Mouse (Mus musculus): ENCODE results near the gene Pfkp. TPM values are rescaled to one million over a fixed set of nuclear protein-coding genes. Genes with fewer than 3 reads are reported as not detected.

The Pfkp gene
- 225 and 240 TPM in 2 replicates for polyA plus RNA-seq (2012; rRNA removed)

GRCm38 (mm10) chr13:6648669-6649233 is at the start of gene Pfkp:
Gene Pfkp (minus strand): TSS chr13:6648777.
- TF ChIP-seq POLR2A (IDR thresholded peaks at IDR 0.05; ENCODE audit: extremely low read depth, insufficient read depth, low read length) (peak; percentile 96), CTCF (IDR thresholded peaks at IDR 0.05; ENCODE audit: extremely low read depth, insufficient read depth, low read length) (no peak)
- H3K27ac ChIP-seq (ENCODE audit: insufficient read depth, low read length), result peak within 1 kb of the TSS; percentile 85
- peak within 1 kb of the TSS; percentile 97 for H3K4me3 ChIP-seq (ENCODE audit: insufficient read depth, low read length)
- peaks cover 3% of the 10 kb centered on the region for H3K4me1 ChIP-seq (ENCODE audit: control insufficient read depth, insufficient read depth, low read length)

- Histone ChIP-seq H3K4me1 (ENCODE audit: control insufficient read depth, insufficient read depth, low read length) (no peaks in the 10 kb centered on the region), H3K4me3 (ENCODE audit: insufficient read depth, low read length) (no peak overlapping the region), H3K27ac (ENCODE audit: insufficient read depth, low read length) (no peak overlapping the region)
- no peak for TF ChIP-seq CTCF (IDR thresholded peaks at IDR 0.05; ENCODE audit: extremely low read depth, insufficient read depth, low read length)
- TF ChIP-seq POLR2A (IDR thresholded peaks at IDR 0.05; ENCODE audit: extremely low read depth, insufficient read depth, low read length), result no peak
These were observed 42.0 kb upstream of the Pfkp start for GRCm38 (mm10) chr13:6690607-6691006.

GRCm38 (mm10) chr13:6689962-6690361 is 41.4 kb upstream of the Pfkp start:
- TF ChIP-seq CTCF (IDR thresholded peaks at IDR 0.05; ENCODE audit: extremely low read depth, insufficient read depth, low read length), result peak; percentile 61
- TF ChIP-seq POLR2A (IDR thresholded peaks at IDR 0.05; ENCODE audit: extremely low read depth, insufficient read depth, low read length), result no peak
- Histone ChIP-seq H3K4me3 (ENCODE audit: insufficient read depth, low read length) (no peak overlapping the region), H3K27ac (ENCODE audit: insufficient read depth, low read length) (no peak overlapping the region), H3K4me1 (ENCODE audit: control insufficient read depth, insufficient read depth, low read length) (no peaks in the 10 kb centered on the region)

DNA sequence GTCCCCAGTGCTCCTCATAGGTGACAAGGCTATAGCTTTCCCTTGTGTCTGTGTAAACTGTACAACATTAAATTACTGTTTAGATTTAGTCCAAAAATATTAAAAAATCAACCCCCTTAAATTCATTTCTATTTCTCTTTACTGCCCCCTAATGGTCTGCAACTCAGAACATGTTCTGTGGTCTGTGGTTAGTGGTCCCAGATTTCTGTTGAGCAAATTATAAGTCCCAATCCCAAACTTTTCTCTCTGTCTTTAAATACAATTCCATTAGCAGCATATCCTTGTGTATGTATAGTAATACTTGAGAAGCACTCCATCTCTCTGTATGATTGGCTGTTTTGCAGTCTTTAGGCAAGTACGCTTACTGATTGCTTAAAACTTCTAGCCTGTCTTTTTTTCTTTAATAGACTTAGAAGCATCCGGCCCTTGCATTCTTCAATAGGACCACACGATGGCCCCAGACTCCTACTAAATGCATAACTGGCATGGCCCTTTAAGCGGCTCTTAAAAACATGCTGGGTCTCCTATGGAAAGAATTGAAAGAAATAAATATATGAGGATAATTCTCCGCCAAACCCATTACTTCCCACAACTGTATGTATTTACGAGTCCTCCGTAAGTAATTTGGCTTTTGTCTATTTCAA is 40.3 kb upstream of the Pfkp start:
- Histone ChIP-seq H3K27ac (ENCODE audit: insufficient read depth, low read length) (no peak overlapping the region), H3K4me3 (ENCODE audit: insufficient read depth, low read length) (no peak overlapping the region), H3K4me1 (ENCODE audit: control insufficient read depth, insufficient read depth, low read length) (no peaks in the 10 kb centered on the region)
- no peak for TF ChIP-seq POLR2A (IDR thresholded peaks at IDR 0.05; ENCODE audit: extremely low read depth, insufficient read depth, low read length)
- peak; percentile 56 for TF ChIP-seq CTCF (IDR thresholded peaks at IDR 0.05; ENCODE audit: extremely low read depth, insufficient read depth, low read length)

GRCm38 (mm10) chr13:6666887-6667286 is 18.3 kb upstream of the Pfkp start:
- Histone ChIP-seq H3K4me3 (ENCODE audit: insufficient read depth, low read length) (no peak overlapping the region), H3K4me1 (ENCODE audit: control insufficient read depth, insufficient read depth, low read length) (peaks cover 7% of the 10 kb centered on the region), H3K27ac (ENCODE audit: insufficient read depth, low read length) (peak overlapping the region; percentile 60)
- TF ChIP-seq CTCF (IDR thresholded peaks at IDR 0.05; ENCODE audit: extremely low read depth, insufficient read depth, low read length) (no peak), POLR2A (IDR thresholded peaks at IDR 0.05; ENCODE audit: extremely low read depth, insufficient read depth, low read length) (no peak)

GRCm38 (mm10) chr13:6665506-6665905 is 16.9 kb upstream of the Pfkp start:
- TF ChIP-seq CTCF (IDR thresholded peaks at IDR 0.05; ENCODE audit: extremely low read depth, insufficient read depth, low read length) (no peak), POLR2A (IDR thresholded peaks at IDR 0.05; ENCODE audit: extremely low read depth, insufficient read depth, low read length) (no peak)
- H3K4me3 ChIP-seq (ENCODE audit: insufficient read depth, low read length), result no peak overlapping the region
- H3K27ac ChIP-seq (ENCODE audit: insufficient read depth, low read length), result no peak overlapping the region
- peaks cover 7% of the 10 kb centered on the region for H3K4me1 ChIP-seq (ENCODE audit: control insufficient read depth, insufficient read depth, low read length)

GRCm38 (mm10) chr13:6664216-6664615 is 15.6 kb upstream of the Pfkp start:
- Histone ChIP-seq H3K27ac (ENCODE audit: insufficient read depth, low read length) (no peak overlapping the region), H3K4me1 (ENCODE audit: control insufficient read depth, insufficient read depth, low read length) (peaks cover 11% of the 10 kb centered on the region), H3K4me3 (ENCODE audit: insufficient read depth, low read length) (no peak overlapping the region)
- TF ChIP-seq CTCF (IDR thresholded peaks at IDR 0.05; ENCODE audit: extremely low read depth, insufficient read depth, low read length) (no peak), POLR2A (IDR thresholded peaks at IDR 0.05; ENCODE audit: extremely low read depth, insufficient read depth, low read length) (no peak)

- no peak overlapping the region for H3K27ac ChIP-seq (ENCODE audit: insufficient read depth, low read length)
- no peak overlapping the region for H3K4me3 ChIP-seq (ENCODE audit: insufficient read depth, low read length)
- TF ChIP-seq CTCF (IDR thresholded peaks at IDR 0.05; ENCODE audit: extremely low read depth, insufficient read depth, low read length), result no peak
- 0 out of 2 replicates have a peak, but pooled peaks have one; percentile 18 for TF ChIP-seq POLR2A (IDR thresholded peaks at IDR 0.05; ENCODE audit: extremely low read depth, insufficient read depth, low read length)
- H3K4me1 ChIP-seq (ENCODE audit: control insufficient read depth, insufficient read depth, low read length), result peaks cover 3% of the 10 kb centered on the region
These were observed 10.7 kb upstream of the Pfkp start for GRCm38 (mm10) chr13:6659314-6659713.

- H3K4me3 ChIP-seq (ENCODE audit: insufficient read depth, low read length), result no peak overlapping the region
- TF ChIP-seq CTCF (IDR thresholded peaks at IDR 0.05; ENCODE audit: extremely low read depth, insufficient read depth, low read length), result no peak
- no peak for TF ChIP-seq POLR2A (IDR thresholded peaks at IDR 0.05; ENCODE audit: extremely low read depth, insufficient read depth, low read length)
- H3K4me1 ChIP-seq (ENCODE audit: control insufficient read depth, insufficient read depth, low read length), result peaks cover 3% of the 10 kb centered on the region
- no peak overlapping the region for H3K27ac ChIP-seq (ENCODE audit: insufficient read depth, low read length)
These were observed 8.7 kb upstream of the Pfkp start for GRCm38 (mm10) chr13:6657300-6657699.

DNA sequence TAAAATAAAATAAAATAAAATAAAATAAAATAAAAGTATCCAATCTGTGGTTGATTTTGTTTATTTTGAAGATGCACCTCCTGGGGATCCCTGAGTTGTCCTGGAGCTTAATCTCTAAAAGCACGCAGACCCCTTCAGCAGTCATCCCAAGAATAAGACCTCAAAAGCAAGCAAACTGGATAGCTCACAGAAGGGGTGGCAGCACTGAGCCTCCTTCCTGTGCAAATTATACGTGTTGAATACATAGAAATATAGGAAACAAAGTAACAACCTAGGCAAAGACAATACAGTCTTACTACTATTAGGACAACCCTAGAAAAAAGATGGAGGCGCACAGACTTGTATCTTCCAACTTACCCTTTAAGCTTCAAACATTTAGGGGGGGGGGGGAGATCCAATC is 965 bp upstream of the Pfkp start:
- Histone ChIP-seq H3K4me3 (ENCODE audit: insufficient read depth, low read length) (no peak overlapping the region), H3K27ac (ENCODE audit: insufficient read depth, low read length) (no peak overlapping the region), H3K4me1 (ENCODE audit: control insufficient read depth, insufficient read depth, low read length) (peaks cover 3% of the 10 kb centered on the region)
- TF ChIP-seq CTCF (IDR thresholded peaks at IDR 0.05; ENCODE audit: extremely low read depth, insufficient read depth, low read length) (no peak), POLR2A (IDR thresholded peaks at IDR 0.05; ENCODE audit: extremely low read depth, insufficient read depth, low read length) (no peak)
